Mouse (Mus musculus) stomach, embryonic 15.5 days (tissue): Measurements from ENCODE around the gene Snx32. TPM values are rescaled to one million over a fixed set of nuclear protein-coding genes. Genes with fewer than 3 reads are reported as not detected.

Experiments used
- ATAC-seq: fragments of 200-750 bp; cut with Nextera tagmentation; 2 replicates; pipeline ENCODE4 v1.8.0; 2017; ENCODE audit warnings: low read depth, moderate number of reproducible peaks, moderate TSS enrichment; ENCODE audit not compliant: insufficient read depth, low FRiP score
- H3K27ac ChIP-seq: fragments of 300-500 bp; sonication (generic); 2 replicates; pipeline ENCODE4 v1.5.1; 2015; ENCODE audit warnings: mild to moderate bottlenecking, inconsistent platforms
- H3K27me3 ChIP-seq: fragments of 300-500 bp; sonication (generic); replicated peaks from 2 replicates; pipeline ENCODE4 v1.6.1; 2015; ENCODE audit warnings: inconsistent platforms
- H3K36me3 ChIP-seq: fragments of 300-500 bp; sonication (generic); 2 replicates; pipeline ENCODE4 v1.6.1; 2015; ENCODE audit warnings: inconsistent platforms
- H3K4me1 ChIP-seq: fragments of 300-500 bp; sonication (generic); 2 replicates; pipeline ENCODE4 v1.6.1; 2015; ENCODE audit warnings: inconsistent platforms
- H3K4me2 ChIP-seq: fragments of 300-500 bp; sonication (generic); 2 replicates; pipeline ENCODE4 v1.6.1; 2015; ENCODE audit warnings: mild to moderate bottlenecking, inconsistent platforms
- H3K4me3 ChIP-seq: fragments of 300-500 bp; sonication (generic); replicated peaks from 2 replicates; pipeline ENCODE4 v1.5.1; 2015; ENCODE audit warnings: inconsistent platforms
- H3K9ac ChIP-seq: fragments of 300-500 bp; sonication (generic); 2 replicates; pipeline ENCODE4 v1.6.1; 2015; ENCODE audit warnings: inconsistent platforms
- H3K9me3 ChIP-seq: fragments of 300-500 bp; sonication (generic); 2 replicates; pipeline ENCODE4 v1.6.1; 2016; ENCODE audit warnings: inconsistent platforms
- WGBS: fragments of 180-500 bp; shearing (Covaris S2); methylation state at CpG from one replicate; pipeline ENCODE4 v1.1.7; 2015; 5-methylcytosine and 5-hydroxymethylcytosine counted together
- polyA plus RNA-seq: library from polyadenylated mRNA; unstranded; fragments of >200 nt; fragmentation: Nextera tagmentation; extraction: Ambion mirVana; gene quantifications from 2 replicates; pipeline ENCODE4 v1.2.1, GENCODE M21; 2015

Gene Snx32
- polyA plus RNA-seq, 1 experiment from 2014 or later, result 8.8 TPM

DNA sequence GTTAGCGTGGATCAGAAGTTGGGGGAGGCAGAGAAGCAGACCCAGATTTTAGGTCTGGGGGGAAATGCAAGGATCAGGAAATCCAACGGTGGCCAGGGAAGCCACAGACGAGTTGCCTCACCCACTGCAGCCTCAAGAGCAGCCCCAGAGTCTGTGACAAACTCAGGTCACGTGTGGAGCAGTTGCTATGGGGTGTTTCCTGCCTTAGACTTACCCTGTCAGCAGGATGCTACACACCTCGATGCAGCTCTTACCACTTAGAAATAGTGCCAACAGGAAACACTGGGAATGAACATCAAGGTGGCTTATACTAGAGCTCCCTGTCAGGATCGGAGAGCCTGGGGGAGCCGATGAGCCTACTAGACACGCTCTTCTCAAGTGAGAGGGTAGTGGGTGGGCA, 22.2 kb upstream of the Snx32 start:
- Histone ChIP-seq H3K27me3 (no peaks in the 10 kb centered on the region), H3K4me3 (no peak overlapping the region), H3K36me3 (no peaks in the 10 kb centered on the region), H3K9me3 (no peaks in the 10 kb centered on the region), H3K9ac (no peak overlapping the region), H3K4me1 (peaks cover 7% of the 10 kb centered on the region), H3K4me2 (no peak overlapping the region), H3K27ac (no peak overlapping the region)
- no peak for ATAC-seq
- WGBS, result 63% methylated on average over 8 of the region's 8 CpGs

DNA sequence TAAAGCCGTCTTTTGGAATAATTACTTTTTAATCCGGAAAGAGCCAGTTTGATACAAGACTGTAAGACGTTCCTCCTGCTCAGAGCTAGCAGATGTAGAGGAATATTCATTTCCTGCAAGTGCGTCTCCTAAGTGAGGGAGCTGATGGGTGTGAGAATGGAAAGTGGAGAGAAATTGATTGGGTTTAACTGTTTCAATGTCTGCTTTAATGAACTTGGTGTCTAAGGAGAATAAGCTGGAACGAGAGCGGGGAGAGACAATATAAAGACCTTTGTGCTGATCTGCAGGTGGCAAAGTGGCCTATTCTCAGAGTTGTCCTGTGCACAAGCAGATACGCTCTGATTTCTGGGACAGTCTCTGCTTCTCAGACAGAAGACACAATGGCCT, 19.8 kb upstream of the Snx32 start:
- no peaks in the 10 kb centered on the region for H3K9me3 ChIP-seq
- peaks cover 7% of the 10 kb centered on the region for H3K4me1 ChIP-seq
- H3K4me3 ChIP-seq, result no peak overlapping the region; the same call in 1 of the 2 replicates
- no peaks in the 10 kb centered on the region for H3K36me3 ChIP-seq
- H3K27ac ChIP-seq, result peak overlapping the region; percentile 95
- WGBS, result 47% methylated on average over 7 of the region's 7 CpGs
- no peak overlapping the region for H3K9ac ChIP-seq
- no peak for ATAC-seq
- no peaks in the 10 kb centered on the region for H3K27me3 ChIP-seq
- H3K4me2 ChIP-seq, result peak overlapping the region; percentile 54; the same call in 1 of the 2 replicates

- peak; percentile 92 for ATAC-seq
- peak overlapping the region; percentile 54 for H3K4me2 ChIP-seq
- no peak overlapping the region for H3K9ac ChIP-seq
- no peaks in the 10 kb centered on the region for H3K27me3 ChIP-seq
- peak overlapping the region; percentile 24 for H3K4me3 ChIP-seq
- peak overlapping the region; percentile 95 for H3K27ac ChIP-seq
- H3K9me3 ChIP-seq, result no peaks in the 10 kb centered on the region
- no peaks in the 10 kb centered on the region for H3K36me3 ChIP-seq
- 15% methylated on average over 20 of the region's 20 CpGs for WGBS
- H3K4me1 ChIP-seq, result peaks cover 7% of the 10 kb centered on the region
Observed at GRCm38 (mm10) chr19:5529325-5530137, 19.2 kb upstream of the Snx32 start.

- no peak overlapping the region for H3K9ac ChIP-seq
- no peaks in the 10 kb centered on the region for H3K9me3 ChIP-seq
- no peak for ATAC-seq
- no peaks in the 10 kb centered on the region for H3K36me3 ChIP-seq
- no peak overlapping the region for H3K4me3 ChIP-seq
- no peak overlapping the region for H3K27ac ChIP-seq
- no peaks in the 10 kb centered on the region for H3K27me3 ChIP-seq
- no peak overlapping the region for H3K4me2 ChIP-seq
- peaks cover 5% of the 10 kb centered on the region for H3K4me1 ChIP-seq
- 74% methylated on average over 5 of the region's 5 CpGs for WGBS
Observed at GRCm38 (mm10) chr19:5525204-5525603, 14.9 kb upstream of the Snx32 start.

DNA sequence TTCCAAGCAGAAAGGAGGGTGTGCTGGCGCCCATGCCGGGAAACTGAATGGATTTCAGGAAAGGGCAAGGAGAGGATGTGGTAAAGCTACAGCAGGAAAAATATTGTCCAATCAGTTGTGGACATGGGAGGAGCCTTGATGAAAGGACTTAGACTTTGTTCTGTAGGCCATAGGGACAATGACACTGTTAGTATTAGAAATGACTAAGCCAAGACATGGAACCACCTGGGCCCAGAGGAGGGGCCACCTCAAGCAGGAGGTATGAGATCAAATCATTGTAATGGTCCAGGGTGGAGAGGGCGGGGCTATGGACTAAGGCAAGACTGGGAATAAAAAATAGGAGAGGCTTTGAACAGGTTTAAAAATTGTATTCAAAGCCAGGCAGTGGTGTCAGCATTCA, 8.4 kb upstream of the Snx32 start:
- Histone ChIP-seq H3K9me3 (no peaks in the 10 kb centered on the region), H3K27me3 (no peaks in the 10 kb centered on the region), H3K27ac (no peak overlapping the region), H3K4me1 (no peaks in the 10 kb centered on the region), H3K4me3 (no peak overlapping the region), H3K4me2 (no peak overlapping the region), H3K36me3 (no peaks in the 10 kb centered on the region), H3K9ac (no peak overlapping the region)
- 91% methylated on average over 3 of the region's 3 CpGs for WGBS
- no peak for ATAC-seq

DNA sequence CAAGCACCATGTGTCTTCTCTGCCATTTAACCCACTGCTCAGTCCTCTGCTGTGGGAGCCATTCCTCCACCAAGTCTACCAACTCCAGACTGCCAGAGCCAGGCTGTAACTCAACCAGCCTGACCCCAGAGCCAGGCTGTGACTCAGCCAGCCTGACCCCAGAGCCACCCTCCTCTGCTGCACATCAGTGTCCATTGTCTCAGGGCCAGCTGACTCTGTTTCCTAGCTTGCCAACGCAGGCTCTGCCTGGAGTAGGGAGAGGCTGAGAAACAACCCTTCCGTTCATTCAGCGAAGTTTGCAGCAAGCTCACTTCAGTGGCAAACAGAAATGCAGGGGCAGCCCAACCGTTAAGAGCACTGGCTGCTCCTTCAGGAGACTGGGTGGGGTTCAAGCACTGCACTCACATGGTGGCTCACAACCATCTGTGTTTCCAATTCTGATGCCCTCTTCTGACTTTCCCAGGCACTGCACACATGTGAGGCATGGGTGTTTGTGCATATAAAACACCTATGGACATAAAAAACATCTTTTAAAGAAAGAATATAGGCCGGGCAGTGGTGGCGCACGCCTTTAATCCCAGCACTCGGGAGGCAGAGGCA, 6.7 kb upstream of the Snx32 start:
- H3K4me2 ChIP-seq, result no peak overlapping the region
- H3K4me1 ChIP-seq, result no peaks in the 10 kb centered on the region
- H3K4me3 ChIP-seq, result no peak overlapping the region
- H3K27me3 ChIP-seq, result no peaks in the 10 kb centered on the region
- no peak for ATAC-seq
- 76% methylated on average over 8 of the region's 8 CpGs for WGBS
- no peaks in the 10 kb centered on the region for H3K36me3 ChIP-seq
- H3K9ac ChIP-seq, result no peak overlapping the region
- H3K9me3 ChIP-seq, result no peaks in the 10 kb centered on the region
- H3K27ac ChIP-seq, result no peak overlapping the region

DNA sequence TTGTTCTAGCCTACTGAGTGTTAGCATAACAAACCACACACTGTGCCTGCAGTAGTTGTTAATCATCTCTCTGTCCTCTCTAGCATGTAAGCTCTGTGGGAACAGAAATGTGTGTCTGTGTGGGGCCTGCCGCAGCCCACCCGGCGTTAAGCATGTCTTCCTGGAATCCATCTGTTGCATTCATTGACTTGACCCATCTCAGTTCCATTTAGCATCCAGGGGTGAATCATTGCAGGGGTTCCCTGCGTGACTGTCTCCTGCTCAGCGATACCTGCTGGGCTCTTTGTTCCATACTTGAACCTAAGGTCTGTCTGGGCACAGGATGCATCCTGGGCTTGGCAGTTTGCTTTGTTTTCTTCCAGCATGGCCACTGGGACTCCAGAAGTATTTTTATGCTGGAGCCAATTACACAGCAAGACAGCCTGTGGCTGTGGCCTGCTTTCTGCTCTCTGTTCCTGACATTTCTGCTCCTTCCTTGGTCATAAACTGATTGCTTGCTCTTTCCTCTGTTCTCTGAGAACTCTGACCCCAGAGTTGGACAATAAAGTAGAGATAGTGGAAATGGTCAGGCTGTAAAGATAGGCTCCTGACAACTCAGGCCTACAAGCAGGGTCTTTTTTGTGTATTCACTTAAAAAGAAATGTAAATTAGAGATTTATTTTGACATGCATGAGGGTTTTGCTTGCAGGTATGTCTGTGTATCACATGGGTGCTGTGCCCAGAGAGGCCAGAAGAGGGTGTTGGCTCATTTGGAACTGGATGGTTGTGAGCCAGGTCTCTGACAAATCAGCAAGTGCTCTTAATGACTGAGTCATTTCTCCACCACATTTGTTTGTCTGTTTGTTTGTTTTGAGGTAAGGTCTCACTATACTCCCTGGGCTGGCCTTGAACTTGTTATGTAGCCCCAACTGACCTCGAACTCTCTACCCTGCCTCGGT, 5.8 kb upstream of the Snx32 start:
- Histone ChIP-seq H3K36me3 (no peaks in the 10 kb centered on the region), H3K9me3 (no peaks in the 10 kb centered on the region), H3K27me3 (no peaks in the 10 kb centered on the region), H3K4me2 (no peak overlapping the region), H3K4me1 (peaks cover 2% of the 10 kb centered on the region; the same call in 1 of the 2 replicates), H3K9ac (no peak overlapping the region), H3K27ac (no peak overlapping the region), H3K4me3 (no peak overlapping the region)
- WGBS, result 80% methylated on average over 7 of the region's 7 CpGs
- ATAC-seq, result no peak

- H3K4me3 ChIP-seq, result no peak overlapping the region
- H3K4me2 ChIP-seq, result no peak overlapping the region
- H3K9ac ChIP-seq, result no peak overlapping the region
- H3K4me1 ChIP-seq, result peaks cover 12% of the 10 kb centered on the region; the same call in 1 of the 2 replicates
- H3K27me3 ChIP-seq, result no peaks in the 10 kb centered on the region
- H3K27ac ChIP-seq, result no peak overlapping the region
- no peaks in the 10 kb centered on the region for H3K9me3 ChIP-seq
- WGBS, result 79% methylated on average over 3 of the region's 3 CpGs
- no peak for ATAC-seq
- H3K36me3 ChIP-seq, result no peaks in the 10 kb centered on the region
Observed at GRCm38 (mm10) chr19:5513005-5513349, 2.6 kb upstream of the Snx32 start.

- no peak overlapping the region for H3K4me3 ChIP-seq
- H3K4me1 ChIP-seq, result peaks cover 12% of the 10 kb centered on the region; the same call in 1 of the 2 replicates
- H3K27ac ChIP-seq, result peak overlapping the region; percentile 31; the same call in 1 of the 2 replicates
- H3K9ac ChIP-seq, result no peak overlapping the region
- no peaks in the 10 kb centered on the region for H3K36me3 ChIP-seq
- peak overlapping the region; percentile 14 for H3K4me2 ChIP-seq
- H3K27me3 ChIP-seq, result no peaks in the 10 kb centered on the region
- WGBS, result 73% methylated on average over 12 of the region's 12 CpGs
- no peaks in the 10 kb centered on the region for H3K9me3 ChIP-seq
- ATAC-seq, result no peak
Observed at GRCm38 (mm10) chr19:5512091-5513004, 2.0 kb upstream of the Snx32 start.

DNA sequence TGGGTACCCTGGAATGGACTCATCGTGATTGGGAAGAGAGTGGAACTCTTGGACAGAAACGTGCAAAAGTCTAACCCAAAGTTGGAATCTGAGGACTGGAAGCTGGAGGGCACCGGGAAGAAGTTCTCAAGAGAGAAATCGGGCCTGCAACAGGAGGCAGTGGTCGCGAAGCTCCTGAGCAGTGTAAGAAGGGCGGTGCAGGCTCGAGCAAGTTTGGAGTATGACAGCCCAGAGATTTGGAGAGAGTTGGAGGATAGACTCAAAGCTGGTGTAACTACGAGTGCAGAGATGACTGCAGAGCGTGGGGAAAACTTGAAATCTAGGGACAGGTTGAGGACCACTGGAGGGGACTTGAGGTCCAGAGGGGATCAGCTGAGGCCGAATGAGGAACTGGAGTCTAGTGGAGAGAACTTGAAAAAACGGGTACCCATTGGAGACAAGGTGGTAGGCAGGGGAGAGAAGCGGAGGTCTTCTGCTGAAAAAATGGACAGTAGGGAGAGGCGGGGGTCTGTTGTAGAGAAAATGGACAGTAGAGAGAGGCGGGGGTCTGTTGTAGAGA, 815 bp upstream of the Snx32 start:
- ATAC-seq, result no peak
- Histone ChIP-seq H3K27me3 (no peaks in the 10 kb centered on the region), H3K4me3 (peak overlapping the region; percentile 53), H3K4me2 (peak overlapping the region; percentile 93), H3K4me1 (peaks cover 12% of the 10 kb centered on the region; the same call in 1 of the 2 replicates), H3K27ac (peak overlapping the region; percentile 16; the same call in 1 of the 2 replicates), H3K9ac (peak overlapping the region; percentile 46; the same call in 1 of the 2 replicates), H3K9me3 (no peaks in the 10 kb centered on the region), H3K36me3 (no peaks in the 10 kb centered on the region)
- WGBS, result 40% methylated on average over 15 of the region's 15 CpGs

GRCm38 (mm10) chr19:5503687-5504086, 6.7 kb downstream of the Snx32 start, which contains the start of gene 1700020D05Rik:
1700020D05Rik (minus strand) TSS chr19:5503787.
- Histone ChIP-seq H3K9me3 (no peaks in the 10 kb centered on the region), H3K9ac (no peak within 1 kb of the TSS), H3K27ac (no peak within 1 kb of the TSS), H3K4me2 (no peak within 1 kb of the TSS), H3K4me3 (no peak within 1 kb of the TSS), H3K4me1 (no peaks in the 10 kb centered on the region), H3K27me3 (no peaks in the 10 kb centered on the region), H3K36me3 (no peaks in the 10 kb centered on the region)
- ATAC-seq, result no peak
- WGBS, result 65% methylated on average over 17 of the region's 17 CpGs
